Mouse (Mus musculus) v-Abl transformed pro-B cells (cell line): Measurements from ENCODE around the gene Zfp385b.

Source experiments
- in situ Hi-C, 2 experiments: fragments of 400-800 bp; cut with MboI; formaldehyde crosslinking; loops; one replicate each; pipeline ENCODE4 v1.15.1; 2025; ENCODE audit not compliant: unreplicated experiment in 2 of 2

Gene Zfp385b

GRCm38 (mm10) chr2:77536556-77536955, 282.9 kb downstream of the Zfp385b start:
- in situ Hi-C loops, result no loop called here

GRCm38 (mm10) chr2:77528079-77528752, 291.2 kb downstream of the Zfp385b start:
- in situ Hi-C loops, result no loop called here

GRCm38 (mm10) chr2:77527616-77528015, 291.8 kb downstream of the Zfp385b start:
- in situ Hi-C loops, result no loop called here

GRCm38 (mm10) chr2:77526803-77527202, 292.6 kb downstream of the Zfp385b start:
- in situ Hi-C loops, result no loop called here

- in situ Hi-C loops, result no loop called here
Observed at GRCm38 (mm10) chr2:77526301-77526700, 293.1 kb downstream of the Zfp385b start.

- in situ Hi-C loops, result no loop called here
Observed at GRCm38 (mm10) chr2:77522223-77522622, 297.2 kb downstream of the Zfp385b start.

- in situ Hi-C loops, result no loop called here
Observed at GRCm38 (mm10) chr2:77519341-77519740, 300.1 kb downstream of the Zfp385b start.

GRCm38 (mm10) chr2:77518693-77519092, 300.7 kb downstream of the Zfp385b start:
- in situ Hi-C loops, result no loop called here

GRCm38 (mm10) chr2:77516606-77517005, 302.8 kb downstream of the Zfp385b start:
- in situ Hi-C loops, result no loop called here

- in situ Hi-C loops, result no loop called here
Observed at GRCm38 (mm10) chr2:77515654-77516053, 303.8 kb downstream of the Zfp385b start.

- in situ Hi-C loops, result no loop called here
Observed at GRCm38 (mm10) chr2:77515011-77515410, 304.4 kb downstream of the Zfp385b start.

- in situ Hi-C loops, result no loop called here
Observed at GRCm38 (mm10) chr2:77514476-77514875, 305.0 kb downstream of the Zfp385b start.

GRCm38 (mm10) chr2:77508731-77509130, 310.7 kb downstream of the Zfp385b start:
- in situ Hi-C loops, result no loop called here

- in situ Hi-C loops, result no loop called here
Observed at GRCm38 (mm10) chr2:77506308-77506707, 313.1 kb downstream of the Zfp385b start.

GRCm38 (mm10) chr2:77505614-77506013, 313.8 kb downstream of the Zfp385b start:
- in situ Hi-C loops, result no loop called here

GRCm38 (mm10) chr2:77503674-77504351, 315.6 kb downstream of the Zfp385b start:
- in situ Hi-C loops, result no loop called here

GRCm38 (mm10) chr2:77503217-77503616, 316.2 kb downstream of the Zfp385b start:
- in situ Hi-C loops, result no loop called here

GRCm38 (mm10) chr2:77502458-77502857, 317.0 kb downstream of the Zfp385b start:
- in situ Hi-C loops, result no loop called here

- in situ Hi-C loops, result no loop called here
Observed at GRCm38 (mm10) chr2:77500480-77500879, 319.0 kb downstream of the Zfp385b start.

GRCm38 (mm10) chr2:77498379-77498778, 321.1 kb downstream of the Zfp385b start:
- in situ Hi-C loops, result no loop called here

GRCm38 (mm10) chr2:77497942-77498341, 321.5 kb downstream of the Zfp385b start:
- in situ Hi-C loops, result no loop called here

- in situ Hi-C loops, result no loop called here
Observed at GRCm38 (mm10) chr2:77496071-77496470, 323.4 kb downstream of the Zfp385b start.
